Mouse (Mus musculus) kidney, adult 2 months (tissue): ENCODE data around the gene Gata2. TPM values are rescaled to one million over a fixed set of nuclear protein-coding genes. Genes with fewer than 3 reads are reported as not detected.

ENCODE experiments used
- DNase-seq: peaks from one replicate; pipeline ENCODE4 v3.0.0; 2021
- H3K27ac ChIP-seq: fragments of 200-500 bp; 2 replicates; pipeline ENCODE4 v1.5.1; 2012; ENCODE audit warnings: low read depth, low read length, control low read depth, inconsistent platforms; ENCODE audit not compliant: insufficient read depth
- H3K27me3 ChIP-seq: fragments of 200-500 bp; replicated peaks from 2 replicates; pipeline ENCODE4 v1.6.1; 2012; ENCODE audit warnings: mild to moderate bottlenecking, moderate library complexity, low read length, inconsistent platforms; ENCODE audit not compliant: control insufficient read depth, insufficient read depth
- H3K36me3 ChIP-seq: fragments of 200-500 bp; 2 replicates; pipeline ENCODE4 v1.6.1; 2012; ENCODE audit warnings: mild to moderate bottlenecking, moderate library complexity, low read length, inconsistent platforms; ENCODE audit not compliant: control insufficient read depth, insufficient read depth
- H3K4me1 ChIP-seq: fragments of 200-500 bp; 2 replicates; pipeline ENCODE4 v1.6.1; 2011; ENCODE audit warnings: low read length; ENCODE audit not compliant: control insufficient read depth, insufficient read depth
- H3K4me3 ChIP-seq: fragments of 200-500 bp; 2 replicates; pipeline ENCODE4 v1.5.1; 2011; ENCODE audit warnings: mild to moderate bottlenecking, low read depth, low read length, control low read depth; ENCODE audit not compliant: insufficient read depth
- CTCF ChIP-seq: fragments of 200-500 bp; conservative IDR thresholded peaks from 2 replicates; pipeline ENCODE4 v1.5.1; 2011; ENCODE audit warnings: low read depth, mild to moderate bottlenecking, control low read depth, low read length, moderate library complexity, mixed read lengths; ENCODE audit not compliant: insufficient read depth, insufficient read length
- POLR2A ChIP-seq: fragments of 200-500 bp; IDR thresholded peaks from one replicate; pipeline ENCODE4 v1.6.1; 2011; ENCODE audit warnings: low read depth, low read length, control low read depth
- WGBS: fragments of 180-500 bp; shearing (Covaris S2); methylation state at CpG from one replicate; pipeline ENCODE4 v1.1.7; 2018; 5-methylcytosine and 5-hydroxymethylcytosine counted together
- polyA plus RNA-seq: library from polyadenylated mRNA; depleted of rRNA; stranded (reverse); fragments of >200 nt; gene quantifications from 2 replicates; pipeline ENCODE4 v1.2.3, GENCODE M21; 2012

Gata2 gene
- polyA plus RNA-seq, 1 experiment: 36.9 TPM

DNA sequence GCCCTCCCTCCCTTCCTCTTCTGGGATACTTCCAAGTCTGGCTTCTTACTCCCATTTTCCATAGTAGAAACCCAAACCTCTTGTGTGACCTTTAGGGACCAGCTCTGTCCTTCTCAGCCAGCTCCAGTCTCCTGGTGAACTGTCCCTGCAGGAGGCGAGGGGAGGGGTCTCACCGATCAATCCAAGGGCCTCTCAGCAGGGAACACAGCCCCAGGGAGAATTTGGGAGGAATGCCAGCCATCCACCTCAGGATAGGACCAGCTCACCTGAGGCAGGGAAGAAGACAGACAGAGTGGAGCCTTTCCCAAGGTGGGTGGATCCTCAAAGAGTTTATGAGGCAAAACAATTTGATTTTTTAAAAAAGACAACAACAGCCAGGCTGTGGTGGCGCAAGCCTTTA, 16.5 kb downstream of the Gata2 start:
- H3K27ac ChIP-seq: no peak overlapping the region
- TF ChIP-seq POLR2A (no peak), CTCF (no peak)
- no peaks in the 10 kb centered on the region for H3K4me1 ChIP-seq
- H3K27me3 ChIP-seq: no peaks in the 10 kb centered on the region
- DNase-seq: no peak
- no peak overlapping the region for H3K4me3 ChIP-seq
- H3K36me3 ChIP-seq: no peaks in the 10 kb centered on the region
- 66% methylated on average over 3 of the region's 3 CpGs for WGBS

DNA sequence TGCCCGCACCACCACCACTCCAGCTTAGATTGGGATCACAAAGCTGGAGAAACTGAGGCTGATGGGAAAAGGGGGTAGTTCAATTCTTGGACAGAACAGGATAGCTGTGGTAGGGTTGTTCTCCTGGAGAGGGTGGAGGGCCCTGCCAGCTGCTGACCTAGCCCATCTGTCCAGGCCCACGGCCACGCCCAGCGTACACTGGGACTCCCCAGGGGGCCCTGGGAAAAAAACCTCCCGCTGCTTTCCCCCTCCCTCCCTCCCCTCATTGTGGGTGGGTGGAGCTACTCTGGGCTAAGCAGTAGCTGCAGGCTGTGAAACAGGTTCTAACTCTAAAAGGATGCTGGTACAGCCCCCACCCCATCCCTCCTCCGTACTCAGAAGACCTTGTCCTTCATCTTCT, 22.1 kb downstream of the Gata2 start:
- WGBS: 50% methylated on average over 6 of the region's 6 CpGs
- Histone ChIP-seq H3K27ac (no peak overlapping the region), H3K36me3 (no peaks in the 10 kb centered on the region), H3K4me3 (no peak overlapping the region), H3K4me1 (no peaks in the 10 kb centered on the region), H3K27me3 (no peaks in the 10 kb centered on the region)
- TF ChIP-seq CTCF: no peak
- TF ChIP-seq POLR2A: no peak
- DNase-seq: no peak

GRCm38 (mm10) chr6:88216199-88216598, 22.5 kb downstream of the Gata2 start:
- TF ChIP-seq POLR2A (no peak), CTCF (no peak)
- H3K36me3 ChIP-seq: no peaks in the 10 kb centered on the region
- no peak for DNase-seq
- H3K4me3 ChIP-seq: no peak overlapping the region
- H3K27ac ChIP-seq: no peak overlapping the region
- WGBS: 66% methylated on average over 4 of the region's 4 CpGs
- H3K27me3 ChIP-seq: no peaks in the 10 kb centered on the region
- H3K4me1 ChIP-seq: no peaks in the 10 kb centered on the region

GRCm38 (mm10) chr6:88219094-88219493, 25.4 kb downstream of the Gata2 start:
- no peak overlapping the region for H3K4me3 ChIP-seq
- TF ChIP-seq POLR2A (no peak), CTCF (no peak)
- H3K27me3 ChIP-seq: no peaks in the 10 kb centered on the region
- no peak for DNase-seq
- H3K27ac ChIP-seq: no peak overlapping the region
- WGBS: 46% methylated on average over 4 of the region's 4 CpGs
- no peaks in the 10 kb centered on the region for H3K36me3 ChIP-seq
- H3K4me1 ChIP-seq: no peaks in the 10 kb centered on the region

GRCm38 (mm10) chr6:88221968-88222367, 28.3 kb downstream of the Gata2 start, which contains the start of gene Dnajb8:
Gene Dnajb8 (plus strand): TSS chr6:88222268.
- Histone ChIP-seq H3K27ac (no peak within 1 kb of the TSS), H3K36me3 (no peaks in the 10 kb centered on the region), H3K4me1 (no peaks in the 10 kb centered on the region), H3K4me3 (no peak within 1 kb of the TSS), H3K27me3 (no peaks in the 10 kb centered on the region)
- DNase-seq: no peak
- TF ChIP-seq POLR2A (no peak), CTCF (no peak)
- 64% methylated on average over 10 of the region's 10 CpGs for WGBS

DNA sequence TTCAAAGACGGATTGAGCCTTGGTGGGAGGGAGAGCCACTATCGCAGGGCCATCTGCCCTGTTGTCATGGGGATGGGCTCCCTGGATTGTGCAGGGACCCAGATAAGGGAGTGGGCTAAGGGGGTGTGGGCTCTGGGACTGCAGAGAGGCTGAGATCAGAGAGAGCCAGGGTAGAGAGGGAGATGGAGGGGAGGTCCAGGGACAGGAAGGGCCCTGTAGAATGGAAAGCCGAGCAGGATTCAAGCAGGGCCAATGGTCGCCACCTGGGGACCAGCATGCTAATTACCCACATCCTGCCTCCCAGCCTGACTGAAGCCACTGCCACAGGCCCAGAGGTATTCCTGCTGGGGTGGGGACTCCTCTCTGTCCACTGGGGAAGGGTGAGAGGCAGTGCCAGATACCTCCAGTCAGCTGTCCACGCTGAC, 32.9 kb downstream of the Gata2 start:
- WGBS: 51% methylated on average over 5 of the region's 5 CpGs
- DNase-seq: no peak
- H3K36me3 ChIP-seq: no peaks in the 10 kb centered on the region
- TF ChIP-seq POLR2A: no peak
- no peak for TF ChIP-seq CTCF
- no peaks in the 10 kb centered on the region for H3K27me3 ChIP-seq
- no peak overlapping the region for H3K4me3 ChIP-seq
- H3K27ac ChIP-seq: no peak overlapping the region
- H3K4me1 ChIP-seq: no peaks in the 10 kb centered on the region

DNA sequence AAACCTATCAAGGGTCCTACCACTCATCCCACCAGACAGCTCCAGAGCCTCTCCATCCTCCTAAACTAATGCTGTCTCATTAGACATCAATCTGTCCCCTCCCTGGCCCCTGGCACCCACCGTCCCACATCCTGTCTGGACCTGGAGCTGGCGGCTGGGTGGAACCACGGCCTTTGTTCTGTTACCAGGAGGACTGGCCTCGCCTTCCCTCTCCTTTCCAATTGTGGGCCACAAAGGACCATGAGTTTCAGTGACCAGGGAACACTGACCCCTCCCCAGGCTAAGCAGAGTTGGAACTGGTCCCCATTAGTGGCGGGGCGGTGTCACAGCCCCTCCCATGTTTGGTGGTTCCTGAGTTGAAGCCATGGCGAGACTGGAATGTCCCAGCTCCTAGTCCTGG, 33.8 kb downstream of the Gata2 start:
- DNase-seq: no peak

More for the DNA sequence above, 33.8 kb downstream of the Gata2 start:
- Histone ChIP-seq H3K36me3 (no peaks in the 10 kb centered on the region), H3K4me1 (no peaks in the 10 kb centered on the region), H3K4me3 (no peak overlapping the region), H3K27ac (no peak overlapping the region), H3K27me3 (no peaks in the 10 kb centered on the region)
- 73% methylated on average over 7 of the region's 7 CpGs for WGBS
- TF ChIP-seq POLR2A: no peak
- no peak for TF ChIP-seq CTCF
